8 mouse cellular contexts compared by ENCODE assay signal in the genomic region with DNA sequence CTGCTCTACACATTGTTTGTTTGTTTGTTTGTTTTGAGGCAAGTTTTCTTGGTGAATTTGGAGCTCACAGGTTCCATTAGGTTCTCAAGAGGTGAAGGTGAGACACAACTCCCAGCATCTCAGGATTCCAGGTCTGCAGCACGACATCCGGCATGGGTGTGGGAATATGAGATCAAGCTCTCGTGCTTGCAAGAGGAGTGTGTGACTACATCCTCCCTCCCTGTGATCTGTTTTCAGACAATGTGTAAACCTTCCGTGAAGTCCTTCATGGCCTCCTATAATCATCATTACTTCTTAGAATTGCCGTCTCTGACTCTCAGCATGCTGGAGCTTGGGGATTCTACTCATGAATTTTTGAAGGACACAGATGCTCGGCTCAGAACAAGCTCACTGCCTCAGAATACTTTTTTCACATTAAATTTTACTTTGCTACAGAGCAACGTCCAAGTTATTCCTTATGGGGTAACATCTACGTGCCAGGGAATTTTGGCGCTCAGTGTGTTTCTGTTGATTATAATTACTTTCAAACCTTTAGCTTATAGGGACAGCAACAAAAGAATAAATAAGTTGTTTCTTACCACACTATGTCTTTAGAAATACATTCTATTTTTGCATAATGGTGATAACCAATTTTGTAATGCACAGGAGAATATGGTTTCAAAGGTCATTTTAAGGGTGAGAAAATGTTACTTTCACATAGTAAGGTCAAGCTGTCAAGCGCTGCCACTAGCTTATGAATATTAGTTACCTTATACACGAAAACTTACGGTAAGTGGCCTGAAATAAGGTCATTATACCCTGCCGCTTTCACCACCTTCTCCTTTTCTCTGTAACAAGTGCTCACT.
DNase-seq lines count a peak whose midpoint lies in the region; ATAC-seq lines count a peak whose summit lies in the region.

No protein-coding gene starts in this region.

- no peak for ATAC-seq in limb, embryonic 11.5 days (ENCODE audit: insufficient number of reproducible peaks, low FRiP score, low TSS enrichment, low read depth)
- ATAC-seq in hindbrain, embryonic 11.5 days (ENCODE audit: low FRiP score): peak; percentile 41; the same call in 1 of the 2 replicates
- no peak for ATAC-seq in neural tube, embryonic 15.5 days (ENCODE audit: low FRiP score)

- WGBS in limb, embryonic 11.5 days: 46% methylated on average over 13 of the region's 13 CpGs
- WGBS in limb, embryonic 10.5 days: 50% methylated on average over 13 of the region's 13 CpGs
- 40% methylated on average over 13 of the region's 13 CpGs for WGBS in hindbrain, embryonic 11.5 days
- 30% methylated on average over 13 of the region's 13 CpGs for WGBS in neural tube, embryonic 15.5 days

- H3K9ac ChIP-seq in limb, embryonic 11.5 days (ENCODE audit: low read length): no peak overlapping the region
- no peak overlapping the region for H3K9ac ChIP-seq in hindbrain, embryonic 11.5 days (ENCODE audit: low read depth, low read length)
- H3K9ac ChIP-seq in neural tube, embryonic 15.5 days (replicated peaks): no peak overlapping the region

- H3K4me3 ChIP-seq in limb, embryonic 11.5 days (ENCODE audit: low read depth, low read length): no peak overlapping the region
- H3K4me3 ChIP-seq in limb, embryonic 10.5 days: no peak overlapping the region
- H3K4me3 ChIP-seq in hindbrain, embryonic 11.5 days (ENCODE audit: low read depth, low read length): no peak overlapping the region
- no peak overlapping the region for H3K4me3 ChIP-seq in neural tube, embryonic 15.5 days (replicated peaks)

- H3K27ac ChIP-seq in limb, embryonic 11.5 days (replicated peaks; ENCODE audit: low read depth, low read length): no peak overlapping the region
- no peak overlapping the region; the same call in 1 of the 2 replicates for H3K27ac ChIP-seq in limb, embryonic 10.5 days
- no peak overlapping the region for H3K27ac ChIP-seq in hindbrain, embryonic 11.5 days (ENCODE audit: low read depth, low read length)
- peak overlapping the region; percentile 23; the same call in 1 of the 2 replicates for H3K27ac ChIP-seq in neural tube, embryonic 15.5 days (replicated peaks)

- peaks cover 14% of the 10 kb centered on the region; the same call in 1 of the 2 replicates for H3K4me1 ChIP-seq in limb, embryonic 11.5 days (ENCODE audit: control insufficient read depth, insufficient read depth, low read length)
- H3K4me1 ChIP-seq in limb, embryonic 10.5 days: peaks cover 38% of the 10 kb centered on the region
- H3K4me1 ChIP-seq in hindbrain, embryonic 11.5 days (replicated peaks; ENCODE audit: control insufficient read depth, insufficient read depth, low read length): no peaks in the 10 kb centered on the region
- 0 out of 2 replicates have a peak, but pooled peaks cover 4% of the 10 kb centered on the region for H3K4me1 ChIP-seq in neural tube, embryonic 15.5 days

- H3K27me3 ChIP-seq in limb, embryonic 11.5 days (ENCODE audit: control insufficient read depth, insufficient read depth, low read length): no peaks in the 10 kb centered on the region
- no peaks in the 10 kb centered on the region for H3K27me3 ChIP-seq in limb, embryonic 10.5 days (ENCODE audit: low read depth, poor library complexity, severe bottlenecking)
- H3K27me3 ChIP-seq in hindbrain, embryonic 11.5 days (ENCODE audit: control insufficient read depth, insufficient read depth, low read length): no peaks in the 10 kb centered on the region
- no peaks in the 10 kb centered on the region for H3K27me3 ChIP-seq in neural tube, embryonic 15.5 days (replicated peaks)

- H3K4me2 ChIP-seq in limb, embryonic 11.5 days (ENCODE audit: low read depth, severe bottlenecking): peak overlapping the region; percentile 2; the same call in 1 of the 2 replicates
- 0 out of 2 replicates have a peak overlapping the region, but pooled peaks have one; percentile 17 for H3K4me2 ChIP-seq in hindbrain, embryonic 11.5 days (replicated peaks; ENCODE audit: low read depth, low read length)
- H3K4me2 ChIP-seq in neural tube, embryonic 15.5 days: 0 out of 2 replicates have a peak overlapping the region, but pooled peaks have one; percentile 5

- no peaks in the 10 kb centered on the region for H3K9me3 ChIP-seq in limb, embryonic 11.5 days (ENCODE audit: control insufficient read depth, low read length)
- H3K9me3 ChIP-seq in limb, embryonic 10.5 days (replicated peaks): no peaks in the 10 kb centered on the region
- H3K9me3 ChIP-seq in hindbrain, embryonic 11.5 days (ENCODE audit: control insufficient read depth, low read length): no peaks in the 10 kb centered on the region
- H3K9me3 ChIP-seq in neural tube, embryonic 15.5 days (replicated peaks): no peaks in the 10 kb centered on the region

- no peaks in the 10 kb centered on the region for H3K36me3 ChIP-seq in limb, embryonic 11.5 days (ENCODE audit: control insufficient read depth, insufficient read depth, low read length)
- no peaks in the 10 kb centered on the region for H3K36me3 ChIP-seq in limb, embryonic 10.5 days
- H3K36me3 ChIP-seq in hindbrain, embryonic 11.5 days (ENCODE audit: control insufficient read depth, insufficient read depth, low read length): no peaks in the 10 kb centered on the region
- H3K36me3 ChIP-seq in neural tube, embryonic 15.5 days: no peaks in the 10 kb centered on the region

- no peak for DNase-seq in limb, embryonic 11.5 days (ENCODE audit: low spot score)
- no peak for DNase-seq in limb, embryonic 10.5 days (ENCODE audit: low spot score)
- peak; percentile 51 for DNase-seq in embryo, embryonic 11.5 days (ENCODE audit: low read depth, low spot score)
- peak; percentile 69 for DNase-seq in hindbrain, embryonic 11.5 days (ENCODE audit: low spot score)
- no peak for DNase-seq in frontal cortex, postnatal 25 days (ENCODE audit: low spot score in 2 of 2)
- DNase-seq in urinary bladder, postnatal 4 days (ENCODE audit: low spot score in 2 of 2): no peak
- DNase-seq in adrenal gland, postnatal 4 days (ENCODE audit: low spot score in 2 of 2): no peak

Comparison
In these comparisons a context has a peak if more than half of its experiments do, and no peak if none do; other contexts are left out.
1. DNase-seq: peak in embryo, embryonic 11.5 days (single experiment) and hindbrain, embryonic 11.5 days (single experiment); none in limb, embryonic 11.5 days (single experiment), limb, embryonic 10.5 days (single experiment), frontal cortex, postnatal 25 days (0 of 2), urinary bladder, postnatal 4 days (0 of 2) and adrenal gland, postnatal 4 days (0 of 2).
2. Peak in every context shown above with its lines, with median percentiles within 50 percentile points of each other: H3K4me2 ChIP-seq.